ENCODE assay signal across 10 mouse cellular contexts in genomic region chr7:127111461-127111860, GRCm38 (mm10). TPM values are rescaled to one million over a fixed set of nuclear protein-coding genes. Genes with fewer than 3 reads are reported as not detected.
DNase-seq lines count a peak whose midpoint lies in the region; ATAC-seq and TF ChIP-seq lines count a peak whose summit lies in the region.
"Had no signal": no experiment of that assay in that cellular context is flagged by ENCODE, and none has a peak within 500 bp of the region (broad histone marks: within the 10 kb centered on the region; RNA-seq: fewer than 3 reads in every experiment).

No protein-coding gene starts in this region.

- CTCF ChIA-PET in Patski (lab: Charles Lee) = interaction anchor here (0.9 to 1.9 kb wide), 5 partner anchors 12 to 290 kb away, joined by 3 to 7 read pairs (median 3); partner anchors contain the start of gene Mvp

- peaks cover 14% of the 10 kb centered on the region for H3K4me1 ChIP-seq in midbrain, embryonic 10.5 days
- peaks cover 3% of the 10 kb centered on the region; the same call in 1 of the 2 replicates for H3K4me1 ChIP-seq in midbrain, embryonic 15.5 days
- no peaks in the 10 kb centered on the region for H3K4me1 ChIP-seq in lung, postnatal 0 days (ENCODE audit: insufficient read depth, low read depth, low read length)

- no peaks in the 10 kb centered on the region for H3K36me3 ChIP-seq in midbrain, embryonic 10.5 days
- no peaks in the 10 kb centered on the region for H3K36me3 ChIP-seq in midbrain, embryonic 15.5 days (replicated peaks)
- no peaks in the 10 kb centered on the region for H3K36me3 ChIP-seq in lung, postnatal 0 days (ENCODE audit: insufficient read depth, low read length)
- H3K36me3 ChIP-seq: heart, embryonic 13.5 days; neural tube, embryonic 13.5 days had no signal

- H3K9ac ChIP-seq in midbrain, embryonic 15.5 days = no peak overlapping the region
- no peak overlapping the region for H3K9ac ChIP-seq in lung, postnatal 0 days (replicated peaks; ENCODE audit: low read depth)
- H3K9ac ChIP-seq: heart, embryonic 13.5 days; neural tube, embryonic 13.5 days had no signal

- WGBS in midbrain, embryonic 10.5 days = 48% methylated on average over 6 of the region's 6 CpGs
- 49% methylated on average over 6 of the region's 6 CpGs for WGBS in midbrain, embryonic 15.5 days
- WGBS in lung, postnatal 0 days = 45% methylated on average over 5 of the region's 6 CpGs

- POLR2A ChIA-PET in Patski (lab: Charles Lee) = interaction anchor here (0.6 kb wide), 1 partner anchor 31 kb away, joined by 3 read pairs; no protein-coding TSS in a partner anchor

- TF ChIP-seq EP300 in lung, postnatal 0 days (IDR thresholded peaks at IDR 0.05) = no peak

- H3K27ac ChIP-seq in midbrain, embryonic 10.5 days (replicated peaks) = no peak overlapping the region
- H3K27ac ChIP-seq in midbrain, embryonic 15.5 days = no peak overlapping the region
- H3K27ac ChIP-seq in lung, postnatal 0 days (ENCODE audit: low read length) = no peak overlapping the region
- H3K27ac ChIP-seq: heart, embryonic 13.5 days; neural tube, embryonic 13.5 days had no signal

- H3K4me2 ChIP-seq in midbrain, embryonic 15.5 days = no peak overlapping the region
- H3K4me2 ChIP-seq in lung, postnatal 0 days (replicated peaks; ENCODE audit: low read depth, low read length) = no peak overlapping the region
- H3K4me2 ChIP-seq: heart, embryonic 13.5 days; neural tube, embryonic 13.5 days had no signal

- peak; percentile 65 for DNase-seq in midbrain, embryonic 10.5 days (ENCODE audit: low spot score)
- DNase-seq in Patski (ENCODE audit: low read depth, low spot score) = no peak
- DNase-seq in cerebellum, adult 9-11 months = peak; percentile 57
- peak; percentile 68 for DNase-seq in kidney, adult 9 months
- no peak for DNase-seq in lung, postnatal 0 days (ENCODE audit: low spot score)
- DNase-seq in spleen, postnatal 10 days (ENCODE audit: low spot score in 2 of 2) = peak; percentile 78 to 88
- DNase-seq in urinary bladder, adult 2 months (ENCODE audit: low spot score) = no peak

- peak; percentile 70 for TF ChIP-seq CTCF in Patski (IDR thresholded peaks at IDR 0.05)
- TF ChIP-seq CTCF in lung, postnatal 0 days (IDR thresholded peaks at IDR 0.05) = peak; percentile 74

- no peak overlapping the region for H3K4me3 ChIP-seq in midbrain, embryonic 10.5 days
- no peak overlapping the region for H3K4me3 ChIP-seq in midbrain, embryonic 15.5 days
- no peak overlapping the region for H3K4me3 ChIP-seq in lung, postnatal 0 days (ENCODE audit: low read depth, low read length)
- H3K4me3 ChIP-seq: heart, embryonic 13.5 days; neural tube, embryonic 13.5 days had no signal

- no peaks in the 10 kb centered on the region for H3K27me3 ChIP-seq in midbrain, embryonic 10.5 days (ENCODE audit: low read depth, poor library complexity, severe bottlenecking)
- no peaks in the 10 kb centered on the region for H3K27me3 ChIP-seq in midbrain, embryonic 15.5 days (replicated peaks)
- no peaks in the 10 kb centered on the region for H3K27me3 ChIP-seq in Patski
- no peaks in the 10 kb centered on the region for H3K27me3 ChIP-seq in lung, postnatal 0 days (replicated peaks; ENCODE audit: insufficient read depth, low read length)
- H3K27me3 ChIP-seq: neural tube, embryonic 13.5 days had no signal

- no peaks in the 10 kb centered on the region for H3K9me3 ChIP-seq in midbrain, embryonic 10.5 days (replicated peaks)
- H3K9me3 ChIP-seq in midbrain, embryonic 15.5 days = no peaks in the 10 kb centered on the region
- H3K9me3 ChIP-seq in lung, postnatal 0 days (ENCODE audit: low read length) = no peaks in the 10 kb centered on the region
- H3K9me3 ChIP-seq: heart, embryonic 13.5 days; neural tube, embryonic 13.5 days had no signal

- in situ Hi-C loops in Patski (cut with MboI; ENCODE audit: low pct_unique_long_range_greater_than_20kb) = loop anchor here (5.0 kb wide), 1 partner anchor 284 kb away; no protein-coding TSS in a partner anchor

- no peak for ATAC-seq in midbrain, embryonic 15.5 days (replicated peaks)
- no peak for ATAC-seq in Patski
- ATAC-seq in lung, postnatal 0 days = no peak

RNA-seq across cellular contexts. Expression of gene Qprt, which starts 10.6 kb away (rescaled TPM):
- 7.2 and 10.3 TPM in 2 replicates for polyA plus RNA-seq in midbrain, embryonic 10.5 days (2016; fragmentation: Nextera tagmentation; extraction: Ambion mirVana)
- polyA plus RNA-seq in midbrain, embryonic 15.5 days (2015; fragmentation: Nextera tagmentation; extraction: Ambion mirVana) = 0.76 and 0.83 TPM in 2 replicates
- polyA plus RNA-seq in Patski (2021) = not detected
- 0.14 and 0.21 TPM in 2 replicates for polyA plus RNA-seq in lung, postnatal 0 days (2015; fragmentation: Nextera tagmentation; extraction: Ambion mirVana)
- 0.80 and 0.81 TPM in 2 replicates for polyA plus RNA-seq in urinary bladder, adult 2 months (2012; rRNA removed)

RNA-seq across cellular contexts. Expression of gene AI467606, which starts 20.3 kb away (rescaled TPM):
- polyA plus RNA-seq in midbrain, embryonic 10.5 days (2016; fragmentation: Nextera tagmentation; extraction: Ambion mirVana) = 0.91 and 1.2 TPM in 2 replicates
- 1.9 and 2.3 TPM in 2 replicates for polyA plus RNA-seq in midbrain, embryonic 15.5 days (2015; fragmentation: Nextera tagmentation; extraction: Ambion mirVana)
- polyA plus RNA-seq in Patski (2021) = 0.71 TPM
- polyA plus RNA-seq in lung, postnatal 0 days (2015; fragmentation: Nextera tagmentation; extraction: Ambion mirVana) = 14.6 and 16.0 TPM in 2 replicates
- 4.4 and 6.0 TPM in 2 replicates for polyA plus RNA-seq in urinary bladder, adult 2 months (2012; rRNA removed)

RNA-seq across cellular contexts. Expression of gene Zg16, which starts 24.3 kb away (rescaled TPM):
- polyA plus RNA-seq in midbrain, embryonic 10.5 days (2016; fragmentation: Nextera tagmentation; extraction: Ambion mirVana) = not detected in 2 replicates
- polyA plus RNA-seq in midbrain, embryonic 15.5 days (2015; fragmentation: Nextera tagmentation; extraction: Ambion mirVana) = not detected in 2 replicates
- not detected for polyA plus RNA-seq in Patski (2021)
- polyA plus RNA-seq in lung, postnatal 0 days (2015; fragmentation: Nextera tagmentation; extraction: Ambion mirVana) = 0.20 and 0.30 TPM in 2 replicates
- polyA plus RNA-seq in urinary bladder, adult 2 months (2012; rRNA removed) = 0.15 and 0.34 TPM in 2 replicates
- polyA plus RNA-seq: heart, embryonic 13.5 days; neural tube, embryonic 13.5 days had no signal

RNA-seq across cellular contexts. Expression of gene Spn, which starts 26.2 kb away (rescaled TPM):
- 0.09 and 0.10 TPM in 2 replicates for polyA plus RNA-seq in midbrain, embryonic 10.5 days (2016; fragmentation: Nextera tagmentation; extraction: Ambion mirVana)
- 0.04 TPM in 1 of 2 replicates, not detected in the other for polyA plus RNA-seq in midbrain, embryonic 15.5 days (2015; fragmentation: Nextera tagmentation; extraction: Ambion mirVana)
- polyA plus RNA-seq in Patski (2021) = 0.21 TPM
- 0.73 and 0.83 TPM in 2 replicates for polyA plus RNA-seq in lung, postnatal 0 days (2015; fragmentation: Nextera tagmentation; extraction: Ambion mirVana)
- polyA plus RNA-seq in urinary bladder, adult 2 months (2012; rRNA removed) = 1.2 and 1.9 TPM in 2 replicates

Comparison
In these comparisons a context has a peak if more than half of its experiments do, and no peak if none do; other contexts are left out.
1. DNase-seq: peak in midbrain, embryonic 10.5 days (single experiment), cerebellum, adult 9-11 months (single experiment), kidney, adult 9 months (single experiment) and spleen, postnatal 10 days (2 of 2); none in Patski (single experiment), lung, postnatal 0 days (single experiment) and urinary bladder, adult 2 months (single experiment).